Mouse (Mus musculus): ENCODE results near the gene Dpf2. TPM values are rescaled to one million over a fixed set of nuclear protein-coding genes. Genes with fewer than 3 reads are reported as not detected.
A peak's percentile ranks its signal among the peaks of the same experiment; 100 is the strongest.

Gene Dpf2
- total RNA-seq (2021), result 10 to 100 TPM; 76.8 to 80.7 TPM

GRCm38 (mm10) chr19:5913007-5913719 is at the start of gene Dpf2:
Gene Dpf2 (minus strand): TSS chr19:5913010.
- intact Hi-C loops (cut with DNase I), result no loop called here
- DNase-seq (ENCODE audit: extremely low spot score in 1 of 2, low spot score in 2 of 2), result no peak

GRCm38 (mm10) chr19:5957371-5957770 is 44.6 kb upstream of the Dpf2 start:
- no peak for DNase-seq (ENCODE audit: extremely low spot score in 1 of 2, low spot score in 2 of 2)
- intact Hi-C loops (cut with DNase I), result no loop called here

- intact Hi-C loops (cut with DNase I), result loop anchor here (1.0 kb wide), 1 partner anchor 32 kb away; the partner anchor contains the start of gene Cdc42ep2
- DNase-seq (ENCODE audit: extremely low spot score in 1 of 2, low spot score in 2 of 2), result peak; percentile 57 to 79
These were observed 43.9 kb upstream of the Dpf2 start for GRCm38 (mm10) chr19:5956685-5957084.

- DNase-seq (ENCODE audit: extremely low spot score in 1 of 2, low spot score in 2 of 2), result no peak
- intact Hi-C loops (cut with DNase I), result loop anchor here (1.0 kb wide), 1 partner anchor 32 kb away; the partner anchor contains the start of gene Cdc42ep2
These were observed 43.2 kb upstream of the Dpf2 start for GRCm38 (mm10) chr19:5955704-5956670.

- intact Hi-C loops (cut with DNase I), result no loop called here
- no peak for DNase-seq (ENCODE audit: extremely low spot score in 1 of 2, low spot score in 2 of 2)
These were observed 42.1 kb upstream of the Dpf2 start for GRCm38 (mm10) chr19:5954936-5955335.

GRCm38 (mm10) chr19:5954031-5954710 is 41.4 kb upstream of the Dpf2 start:
- DNase-seq (ENCODE audit: extremely low spot score in 1 of 2, low spot score in 2 of 2), result no peak
- intact Hi-C loops (cut with DNase I), result no loop called here

- intact Hi-C loops (cut with DNase I), result no loop called here
- no peak for DNase-seq (ENCODE audit: extremely low spot score in 1 of 2, low spot score in 2 of 2)
These were observed 40.5 kb upstream of the Dpf2 start for GRCm38 (mm10) chr19:5953201-5953770.

- peak in 1 of 2 experiments; percentile 73 for DNase-seq (ENCODE audit: extremely low spot score in 1 of 2, low spot score in 2 of 2)
- intact Hi-C loops (cut with DNase I), result no loop called here
These were observed 39.4 kb upstream of the Dpf2 start for GRCm38 (mm10) chr19:5952071-5952691.

GRCm38 (mm10) chr19:5951631-5952030 is 38.8 kb upstream of the Dpf2 start:
- intact Hi-C loops (cut with DNase I), result no loop called here
- DNase-seq (ENCODE audit: extremely low spot score in 1 of 2, low spot score in 2 of 2), result no peak

GRCm38 (mm10) chr19:5950218-5950617 is 37.4 kb upstream of the Dpf2 start:
- intact Hi-C loops (cut with DNase I), result no loop called here
- DNase-seq (ENCODE audit: extremely low spot score in 1 of 2, low spot score in 2 of 2), result no peak

- intact Hi-C loops (cut with DNase I), result no loop called here
- DNase-seq (ENCODE audit: extremely low spot score in 1 of 2, low spot score in 2 of 2), result peak in 1 of 2 experiments; percentile 71
These were observed 33.1 kb upstream of the Dpf2 start for GRCm38 (mm10) chr19:5945891-5946290.

- intact Hi-C loops (cut with DNase I), result no loop called here
- DNase-seq (ENCODE audit: extremely low spot score in 1 of 2, low spot score in 2 of 2), result no peak
These were observed 32.2 kb upstream of the Dpf2 start for GRCm38 (mm10) chr19:5945027-5945426.

- intact Hi-C loops (cut with DNase I), result no loop called here
- no peak for DNase-seq (ENCODE audit: extremely low spot score in 1 of 2, low spot score in 2 of 2)
These were observed 31.3 kb upstream of the Dpf2 start for GRCm38 (mm10) chr19:5944145-5944544.

GRCm38 (mm10) chr19:5943404-5943803 is 30.6 kb upstream of the Dpf2 start:
- intact Hi-C loops (cut with DNase I), result no loop called here
- DNase-seq (ENCODE audit: extremely low spot score in 1 of 2, low spot score in 2 of 2), result no peak

GRCm38 (mm10) chr19:5942581-5942980 is 29.8 kb upstream of the Dpf2 start:
- intact Hi-C loops (cut with DNase I), result no loop called here
- DNase-seq (ENCODE audit: extremely low spot score in 1 of 2, low spot score in 2 of 2), result no peak

GRCm38 (mm10) chr19:5940656-5941055 is 27.8 kb upstream of the Dpf2 start:
- intact Hi-C loops (cut with DNase I), result no loop called here
- DNase-seq (ENCODE audit: extremely low spot score in 1 of 2, low spot score in 2 of 2), result no peak

- intact Hi-C loops (cut with DNase I), result no loop called here
- peak; percentile 34 to 88 for DNase-seq (ENCODE audit: extremely low spot score in 1 of 2, low spot score in 2 of 2)
These were observed 27.4 kb upstream of the Dpf2 start for GRCm38 (mm10) chr19:5940173-5940572.

- intact Hi-C loops (cut with DNase I), result no loop called here
These were observed 26.9 kb upstream of the Dpf2 start for GRCm38 (mm10) chr19:5939715-5940114.

More at GRCm38 (mm10) chr19:5939715-5940114, 26.9 kb upstream of the Dpf2 start:
- no peak for DNase-seq (ENCODE audit: extremely low spot score in 1 of 2, low spot score in 2 of 2)

Measured in left cerebral cortex, postnatal 10 days (tissue).